Comparison of ENCODE assay signal across 8 mouse cellular contexts in genomic region chr15:90225058-90225575, GRCm38 (mm10). TPM values are rescaled to one million over a fixed set of nuclear protein-coding genes. Genes with fewer than 3 reads are reported as not detected.
DNase-seq lines count a peak whose midpoint lies in the region; ATAC-seq and TF ChIP-seq lines count a peak whose summit lies in the region.

No protein-coding gene starts in this region.

- whole genome bisulfite sequencing in kidney, postnatal 0 days = 72% methylated on average over 4 of the region's 4 CpGs
- WGBS in macrophage (ENCODE audit: missing documents) = 61% methylated on average over 4 of the region's 4 CpGs

- H3K4me3 ChIP-seq in kidney, postnatal 0 days (replicated peaks; ENCODE audit: low read depth, low read length) = peak overlapping the region; percentile 74
- peak overlapping the region; percentile 78 for H3K4me3 ChIP-seq in macrophage (ENCODE audit: inconsistent target)

- H3K36me3 ChIP-seq in kidney, postnatal 0 days (ENCODE audit: insufficient read depth, low read length) = peaks cover 18% of the 10 kb centered on the region
- peaks cover 25% of the 10 kb centered on the region for H3K36me3 ChIP-seq in macrophage (ENCODE audit: inconsistent target)

- peak; percentile 67 for ATAC-seq in granulocyte monocyte progenitor cell, adult 5-6 weeks (replicated peaks; ENCODE audit: poor library complexity, severe bottlenecking)
- ATAC-seq in kidney, postnatal 0 days (replicated peaks; ENCODE audit: low FRiP score, low read depth) = no peak

- no peaks in the 10 kb centered on the region for H3K27me3 ChIP-seq in kidney, postnatal 0 days (ENCODE audit: insufficient read depth, low read length)

- peak; percentile 63 for TF ChIP-seq CTCF in kidney, postnatal 0 days (IDR thresholded peaks at IDR 0.05; ENCODE audit: low read depth)

- DNase-seq in adrenal gland, postnatal 36 days = peak; percentile 15 to 23
- no peak for DNase-seq in adrenal gland, postnatal 25 days
- DNase-seq in c-Kit-positive CD71-positive TER-119-negative erythroid progenitor cells, embryonic 14.5 days (ENCODE audit: low read depth) = peak; percentile 77
- DNase-seq in kidney, postnatal 0 days (ENCODE audit: low spot score) = peak; percentile 70
- peak; percentile 8 to 62 for DNase-seq in spleen, postnatal 10 days (ENCODE audit: low spot score in 2 of 2)
- DNase-seq in ovary, postnatal 10 days (ENCODE audit: low spot score) = no peak

- no peaks in the 10 kb centered on the region for H3K9me3 ChIP-seq in kidney, postnatal 0 days (replicated peaks; ENCODE audit: low read length)

- H3K79me2 ChIP-seq in macrophage (ENCODE audit: inconsistent target) = peaks cover 24% of the 10 kb centered on the region

- no peak overlapping the region for H3K27ac ChIP-seq in kidney, postnatal 0 days
- 0 out of 2 replicates have a peak overlapping the region, but pooled peaks have one; percentile 38 for H3K27ac ChIP-seq in macrophage

- no peaks in the 10 kb centered on the region for H3K4me1 ChIP-seq in kidney, postnatal 0 days (replicated peaks; ENCODE audit: insufficient read depth, low read length)

- H3K4me2 ChIP-seq in kidney, postnatal 0 days (ENCODE audit: low read length) = peak overlapping the region; percentile 77

- peak overlapping the region; percentile 88; the same call in 1 of the 2 replicates for H3K9ac ChIP-seq in kidney, postnatal 0 days (ENCODE audit: low read depth, low read length)

RNA-seq across cellular contexts. Expression of gene Alg10b, which starts 1.0 kb away (rescaled TPM):
- total RNA-seq in adrenal gland, postnatal 36 days (2021) = 10 to 100 TPM; 30.2 to 34.5 TPM
- total RNA-seq in adrenal gland, postnatal 25 days (2021) = 31.4 and 36.1 TPM in 2 replicates
- 35.0 and 35.1 TPM in 2 replicates for total RNA-seq in granulocyte monocyte progenitor cell, adult 5-6 weeks (2014; fragmentation: Nextera tagmentation)
- total RNA-seq in granulocyte monocyte progenitor cell, adult 5-6 weeks (2017) = 34.0 and 39.2 TPM in 2 replicates
- polyA plus RNA-seq in kidney, postnatal 0 days (2015; fragmentation: Nextera tagmentation; extraction: Ambion mirVana) = 27.4 and 30.0 TPM in 2 replicates
- 10 to 100 TPM in 13 of 26 experiments, 1 to 10 TPM in 13; 1.9 to 30.1 (median 10.4) TPM for total RNA-seq in macrophage (2018; cell fraction: chromatin; rRNA removed)
- total RNA-seq in macrophage (2018; cell fraction: cytosol; rRNA removed) = 10 to 100 TPM; 14.7 to 35.0 (median 22.8) TPM
- 10 to 100 TPM; 13.7 to 82.3 (median 34.6) TPM for total RNA-seq in macrophage (2018; cell fraction: nucleus; rRNA removed)
- polyA plus RNA-seq in macrophage (2018) = 16.4 to 27.0 TPM (median 17.4 TPM) in 3 replicates

Comparison
In these comparisons a context has a peak if more than half of its experiments do, and no peak if none do; other contexts are left out.
1. DNase-seq: peak in adrenal gland, postnatal 36 days (2 of 2), c-Kit-positive CD71-positive TER-119-negative erythroid progenitor cells, embryonic 14.5 days (single experiment), kidney, postnatal 0 days (single experiment) and spleen, postnatal 10 days (2 of 2); none in adrenal gland, postnatal 25 days (single experiment) and ovary, postnatal 10 days (single experiment).